Mouse (Mus musculus): ENCODE data around the gene Mthfsd.

Mthfsd gene

DNA sequence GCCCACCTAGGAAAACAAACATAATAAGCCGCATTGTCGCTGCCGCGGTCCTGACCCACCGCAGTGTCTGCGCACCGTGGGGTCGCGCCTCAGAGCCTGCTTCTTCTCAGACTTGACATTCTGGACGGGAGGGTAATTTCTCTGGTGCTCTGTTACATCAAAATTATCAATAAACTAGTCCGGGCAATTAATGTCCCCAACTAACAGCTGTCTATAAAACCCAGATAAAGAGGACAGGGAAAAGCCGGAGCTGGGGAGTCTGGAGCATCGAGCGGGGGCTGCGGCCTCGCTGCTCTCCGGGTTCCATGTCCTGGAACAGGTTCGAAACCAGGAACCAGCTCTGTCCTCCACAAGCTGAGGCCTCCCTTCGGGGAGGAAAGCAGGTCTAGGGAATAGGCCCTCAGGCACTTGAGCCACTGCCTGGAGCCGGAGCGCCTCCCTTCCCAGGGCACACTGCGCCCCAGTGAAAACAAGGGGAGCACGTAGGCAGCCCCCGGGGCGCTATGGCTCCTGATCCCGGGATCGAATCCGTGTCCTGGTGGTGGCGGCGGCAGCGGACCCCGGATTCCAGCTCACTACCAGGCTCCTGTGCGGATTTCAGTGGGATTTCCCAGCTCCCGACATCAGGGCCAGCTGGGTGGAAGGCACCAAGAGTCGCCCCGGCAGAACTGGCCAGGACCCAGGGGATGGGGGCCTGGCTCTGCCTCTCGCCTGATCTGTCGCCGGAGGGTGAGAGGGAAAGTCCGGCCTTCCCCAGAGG, 19.1 kb downstream of the Mthfsd start:
- no peak for DNase-seq (ENCODE audit: low read depth, low spot score)

DNA sequence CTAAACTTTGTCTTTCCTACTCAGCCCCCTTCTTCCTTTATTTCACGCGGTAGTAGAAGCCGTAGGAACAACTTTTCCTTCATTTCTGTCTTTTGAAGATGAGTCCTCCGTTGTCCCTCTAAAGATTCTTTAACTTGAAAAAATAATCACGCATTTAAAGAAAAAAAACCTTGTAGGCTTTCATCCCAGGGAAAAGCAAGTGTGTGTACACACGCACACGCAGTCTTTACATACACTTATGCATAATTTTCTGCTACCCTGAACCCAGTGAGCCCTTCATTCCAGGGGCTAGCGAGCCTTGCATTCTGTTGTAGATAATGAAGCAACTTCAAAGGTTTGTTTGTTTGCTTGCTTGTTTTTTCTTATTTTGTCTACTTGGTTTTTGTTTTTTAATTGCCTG, 19.9 kb downstream of the Mthfsd start:
- DNase-seq (ENCODE audit: low read depth, low spot score): no peak

GRCm38 (mm10) chr8:121086004-121086900, 21.9 kb downstream of the Mthfsd start:
- no peak for DNase-seq (ENCODE audit: low read depth, low spot score)

DNA sequence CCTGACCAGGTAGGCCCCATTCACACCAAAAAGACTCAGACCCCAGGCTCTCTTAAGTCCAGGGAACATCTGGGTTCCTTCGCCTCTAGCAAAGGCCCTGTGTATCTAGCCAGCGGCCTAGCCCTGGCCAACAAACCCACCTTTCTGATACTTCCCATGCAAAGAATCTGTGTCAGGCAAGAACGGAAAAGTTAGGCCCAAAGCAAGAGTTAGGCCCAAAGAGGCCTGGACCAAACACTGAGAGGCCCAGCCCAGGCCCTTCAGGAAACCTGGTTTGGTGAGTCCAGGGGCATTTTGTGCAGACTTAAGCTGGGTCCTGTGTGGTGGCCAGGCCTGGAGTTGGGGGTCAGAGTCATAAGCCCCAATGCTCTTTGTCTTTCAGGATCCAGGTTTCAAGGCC, 22.6 kb downstream of the Mthfsd start:
- no peak for DNase-seq (ENCODE audit: low read depth, low spot score)

DNA sequence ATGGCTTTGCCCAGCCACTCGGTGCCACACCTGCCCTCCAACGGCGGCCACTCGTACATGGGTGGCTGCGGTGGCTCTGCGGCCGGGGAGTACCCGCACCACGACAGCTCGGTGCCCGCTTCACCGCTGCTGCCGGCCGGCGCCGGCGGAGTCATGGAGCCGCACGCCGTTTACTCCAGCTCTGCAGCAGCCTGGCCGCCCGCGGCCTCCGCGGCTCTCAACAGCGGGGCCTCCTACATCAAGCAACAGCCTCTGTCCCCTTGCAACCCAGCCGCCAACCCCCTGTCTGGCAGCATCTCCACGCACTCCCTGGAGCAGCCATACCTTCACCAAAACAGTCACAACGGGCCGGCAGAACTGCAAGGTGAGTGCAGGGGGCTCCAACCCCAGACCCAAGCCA, 23.2 kb downstream of the Mthfsd start:
- DNase-seq (ENCODE audit: low read depth, low spot score): no peak

- DNase-seq (ENCODE audit: low read depth, low spot score): no peak
Measured at GRCm38 (mm10) chr8:121084210-121084951, 23.8 kb downstream of the Mthfsd start, which contains the start of gene Foxf1. Foxf1 (plus strand) TSS chr8:121084386.

DNA sequence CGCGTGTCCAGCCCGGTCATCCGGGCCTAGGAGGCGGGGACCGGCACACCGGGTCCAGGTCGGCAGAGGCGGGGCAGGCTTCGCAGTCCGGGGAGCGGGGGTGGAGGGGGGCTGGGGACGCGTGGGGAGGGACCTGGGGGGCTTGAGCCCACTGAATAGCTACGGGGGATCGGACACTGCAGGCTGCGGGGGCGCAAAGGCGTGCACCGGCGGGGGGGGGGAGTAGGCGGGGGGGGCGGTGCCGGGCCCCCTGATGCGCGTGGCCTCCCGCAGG, 24.3 kb downstream of the Mthfsd start:
- DNase-seq (ENCODE audit: low read depth, low spot score): no peak

- DNase-seq (ENCODE audit: low read depth, low spot score): no peak
Measured at GRCm38 (mm10) chr8:121083093-121083935, 24.9 kb downstream of the Mthfsd start.

DNA sequence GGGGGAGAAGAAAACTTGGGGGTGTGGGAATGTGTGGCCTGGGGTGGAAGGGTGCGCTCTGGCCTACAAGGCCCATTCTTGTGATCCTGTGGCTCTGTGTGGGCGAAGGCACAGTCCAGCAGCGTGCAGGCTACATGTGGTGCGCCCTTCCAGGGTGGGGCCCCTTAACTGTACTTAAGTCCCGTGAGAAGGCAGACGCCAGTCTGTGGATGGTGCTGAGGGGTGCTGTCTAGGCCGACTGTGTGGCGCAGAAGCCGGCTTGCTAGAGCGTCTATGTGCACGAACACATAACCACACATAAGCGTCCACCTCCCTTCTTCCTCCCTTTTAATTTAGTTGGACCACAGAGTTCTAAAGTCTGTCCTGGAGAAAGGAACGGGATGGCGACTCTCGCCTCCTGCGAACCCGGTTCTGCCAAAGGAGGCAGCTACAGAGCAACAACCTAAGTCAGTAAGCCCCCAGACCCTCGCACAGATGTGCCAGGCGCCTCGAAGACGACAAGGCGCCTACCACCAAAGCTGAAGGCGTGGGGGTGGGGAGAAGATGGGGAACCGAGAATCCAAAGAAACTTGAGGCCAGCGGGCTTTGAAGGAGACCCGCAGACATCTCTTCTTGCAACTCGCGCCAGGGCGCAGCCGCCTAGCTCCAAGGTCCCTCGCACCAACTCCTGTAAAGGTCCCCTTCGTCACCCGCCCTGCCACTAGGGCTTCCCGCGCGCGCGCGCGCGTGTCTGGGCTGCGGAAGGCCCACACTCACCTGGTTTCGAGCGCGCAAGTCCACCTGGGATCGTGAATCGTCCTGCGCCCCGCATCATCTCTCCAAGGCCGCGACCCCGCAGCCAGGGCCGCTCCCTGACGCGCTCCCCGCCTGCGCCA, 25.7 kb downstream of the Mthfsd start:
- DNase-seq (ENCODE audit: low read depth, low spot score): no peak

DNA sequence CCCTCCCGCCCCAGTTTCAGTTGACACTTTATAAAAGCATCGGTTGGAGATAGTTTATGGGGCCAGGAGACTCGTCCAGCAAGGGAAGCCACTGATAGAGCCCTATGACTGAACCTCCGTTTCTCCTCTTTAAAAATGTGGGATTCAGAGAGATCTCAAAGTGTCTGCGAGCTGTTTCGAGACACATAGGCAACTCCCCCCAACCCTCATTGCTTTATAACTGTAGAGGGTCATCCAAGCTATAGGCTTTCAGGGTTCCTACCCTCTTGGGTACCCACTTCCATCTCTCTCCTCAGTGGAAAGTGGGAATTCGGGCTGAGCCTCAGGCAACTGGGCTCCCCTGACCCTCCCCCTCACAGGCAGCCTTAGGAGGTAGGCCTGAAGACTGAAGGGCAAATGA, 26.8 kb downstream of the Mthfsd start:
- DNase-seq (ENCODE audit: low read depth, low spot score): no peak

DNA sequence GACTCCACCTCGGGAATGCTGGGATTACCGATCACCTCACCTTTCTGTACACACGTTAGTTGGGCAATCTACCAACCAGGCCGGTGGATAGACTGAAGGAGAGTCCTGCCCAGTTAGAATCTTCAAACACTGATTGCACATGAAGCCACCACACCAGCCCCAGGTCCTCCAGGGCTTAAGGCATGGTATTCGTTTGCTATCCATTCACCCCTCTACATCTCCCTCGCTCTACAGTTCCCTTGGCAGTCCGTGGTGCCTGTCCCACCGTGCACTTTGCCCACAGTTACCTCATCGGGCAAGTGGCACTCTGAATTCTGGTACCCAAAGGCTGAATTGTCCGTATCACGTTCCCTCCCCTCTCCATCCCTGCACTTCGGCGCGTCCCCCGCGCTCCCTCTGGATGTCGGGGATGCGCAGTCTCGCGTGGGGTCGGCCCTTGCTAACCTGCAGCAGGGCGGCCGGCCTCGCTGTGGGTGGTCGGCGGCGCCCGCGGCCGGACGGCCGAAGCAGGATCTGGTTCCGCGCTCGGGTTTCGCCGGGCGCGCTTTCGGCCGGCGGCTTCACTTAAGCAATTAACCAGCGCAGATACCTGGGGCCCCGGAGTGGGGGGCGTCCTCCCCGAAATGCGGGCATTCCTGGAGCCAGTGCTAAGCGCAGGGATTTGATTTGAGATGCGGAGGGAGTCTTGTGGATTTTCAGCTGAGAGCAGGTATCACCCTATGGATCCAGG, 27.7 kb downstream of the Mthfsd start:
- no peak for DNase-seq (ENCODE audit: low read depth, low spot score)

DNA sequence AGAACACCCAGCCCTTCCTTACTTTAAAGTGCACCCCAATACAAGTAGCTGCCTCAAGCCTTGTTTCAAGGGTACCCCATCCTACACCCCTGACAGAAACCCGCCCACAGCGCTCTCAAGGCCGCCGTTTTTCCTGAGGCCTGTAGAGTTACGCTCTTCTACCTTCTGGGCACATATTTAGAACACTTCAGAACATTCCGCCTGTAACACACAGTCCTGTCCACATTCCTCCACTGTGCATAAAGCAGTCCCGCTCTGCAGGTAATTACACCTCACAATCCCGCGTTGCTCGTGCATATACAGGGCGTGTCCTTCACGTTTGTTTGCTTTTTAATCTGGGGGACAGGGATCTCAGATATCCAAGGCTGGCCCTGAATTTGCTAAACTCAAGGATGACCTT, 28.2 kb downstream of the Mthfsd start:
- no peak for DNase-seq (ENCODE audit: low read depth, low spot score)

DNA sequence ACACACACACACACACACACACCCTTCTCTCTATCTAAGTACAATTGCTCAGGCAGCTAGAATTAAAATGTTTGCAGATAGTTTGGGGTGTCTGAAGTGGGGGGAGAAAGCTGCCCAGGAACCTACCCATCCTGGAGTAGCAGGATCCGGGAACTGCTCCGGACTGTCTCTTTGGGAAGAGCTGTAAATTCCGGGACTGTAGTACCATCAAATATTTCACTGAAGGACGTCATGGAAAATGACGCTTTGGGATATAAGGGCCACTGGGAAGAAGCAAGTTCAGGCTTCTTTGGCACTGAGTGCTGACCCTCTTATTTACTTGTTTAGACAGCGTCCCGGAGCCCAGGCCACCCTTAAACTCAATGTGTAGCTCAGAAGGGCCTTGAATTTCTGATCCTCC, 29.0 kb downstream of the Mthfsd start:
- DNase-seq (ENCODE audit: low read depth, low spot score): no peak

DNA sequence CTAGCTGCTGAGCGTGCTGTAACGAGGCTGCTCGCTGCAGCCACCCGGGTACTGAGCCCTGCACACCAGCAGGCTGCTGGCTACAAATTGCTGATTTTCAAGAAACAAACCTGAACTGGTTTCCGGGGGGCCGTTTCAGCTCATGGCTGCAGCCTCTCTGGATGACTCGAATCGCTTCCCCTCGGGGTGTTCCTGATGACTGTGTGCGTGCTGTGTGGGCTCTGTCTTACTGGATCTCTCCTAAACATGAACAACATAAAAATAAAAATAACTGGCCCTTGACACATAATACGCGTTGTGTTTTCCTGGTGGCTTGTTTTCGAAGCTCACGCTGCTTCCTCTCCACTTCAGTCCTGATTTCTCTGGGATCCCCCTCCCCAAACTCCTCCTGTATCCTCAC, 29.5 kb downstream of the Mthfsd start:
- no peak for DNase-seq (ENCODE audit: low read depth, low spot score)

GRCm38 (mm10) chr8:121076555-121076954, 31.6 kb downstream of the Mthfsd start:
- DNase-seq (ENCODE audit: low read depth, low spot score): no peak

DNA sequence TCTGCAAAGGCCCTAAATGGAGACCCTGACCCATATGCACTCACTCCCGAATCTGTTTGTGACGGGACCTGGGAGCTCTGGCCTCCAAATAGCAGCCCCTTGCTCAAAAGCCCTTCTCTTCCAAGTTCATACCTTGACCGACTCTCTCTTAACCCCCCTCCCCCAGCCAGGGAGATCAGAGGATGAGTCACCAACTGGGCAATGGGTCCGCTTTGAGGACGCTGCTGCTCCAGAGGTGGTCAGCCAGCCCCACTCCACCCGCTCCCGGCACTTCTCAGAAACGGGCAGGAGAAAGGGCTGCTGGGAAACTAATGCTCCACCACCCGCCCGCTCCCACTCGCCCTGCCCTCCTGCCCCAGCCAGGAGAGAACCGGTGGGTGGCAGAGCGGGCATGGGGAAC, 32.3 kb downstream of the Mthfsd start:
- no peak for DNase-seq (ENCODE audit: low read depth, low spot score)

DNA sequence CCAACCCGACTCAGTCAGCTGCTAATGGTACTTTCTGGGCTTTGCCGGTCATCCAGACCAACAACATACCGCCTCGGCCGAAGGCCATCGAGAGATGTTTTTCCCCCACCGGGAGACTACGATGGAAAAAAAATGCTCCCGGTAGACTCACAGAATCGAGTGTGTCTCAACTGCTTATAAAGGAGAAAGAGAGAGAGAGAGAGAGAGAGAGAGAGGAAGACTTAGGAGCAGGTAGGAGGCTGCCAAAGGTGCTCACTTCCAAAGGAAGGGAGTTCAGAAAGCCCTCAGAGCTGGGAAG, 33.4 kb downstream of the Mthfsd start:
- no peak for DNase-seq (ENCODE audit: low read depth, low spot score)

- no peak for DNase-seq (ENCODE audit: low read depth, low spot score)
Measured at GRCm38 (mm10) chr8:121074108-121074847, 33.9 kb downstream of the Mthfsd start.
